Mouse (Mus musculus): Measurements from ENCODE around the gene Bcar1.

- TF ChIP-seq CTCF (IDR thresholded peaks at IDR 0.05; ENCODE audit: control insufficient read depth, insufficient read depth, insufficient replicate concordance, low read depth, low read length) (no peak), POLR2A (IDR thresholded peaks at IDR 0.05; ENCODE audit: control insufficient read depth, low read depth, low read length) (no peak)
Observed at GRCm38 (mm10) chr8:111788085-111788484, 44.5 kb upstream of the Bcar1 start.

Data from testis, adult 2 months (tissue).